Mouse (Mus musculus) spleen, postnatal 10 days (tissue): ENCODE results near the gene Gmfg.

Experiments used
- DNase-seq, 2 experiments: peaks; one replicate each; pipeline ENCODE4 v3.0.0; 2021 to 2022; ENCODE audit warnings: low spot score in 2 of 2

Gene Gmfg

GRCm38 (mm10) chr7:28482854-28483253, 45.6 kb downstream of the Gmfg start:
- no peak for DNase-seq

- DNase-seq: no peak
Observed at GRCm38 (mm10) chr7:28484192-28484591, 46.9 kb downstream of the Gmfg start.

- no peak for DNase-seq
Observed at GRCm38 (mm10) chr7:28488030-28488491, 50.8 kb downstream of the Gmfg start.

GRCm38 (mm10) chr7:28490410-28490809, 53.2 kb downstream of the Gmfg start:
- DNase-seq: peak; percentile 15 to 65

- DNase-seq: no peak
Observed at GRCm38 (mm10) chr7:28490903-28491302, 53.7 kb downstream of the Gmfg start.

- no peak for DNase-seq
Observed at GRCm38 (mm10) chr7:28492310-28492709, 55.1 kb downstream of the Gmfg start.

GRCm38 (mm10) chr7:28495426-28495825, 58.2 kb downstream of the Gmfg start:
- DNase-seq: no peak
